Mouse (Mus musculus) limb, embryonic 14.5 days (tissue): ENCODE measurements at regions not wholly inside any gene's neighbourhood (a gene's known extent, or its start where the extent isn't known, plus 50 kb on each side); places are given as distances from the start of the nearest gene placed in this dataset.
A peak's percentile ranks its signal among the peaks of the same experiment; 100 is the strongest.

ENCODE experiments used
- ATAC-seq: fragments of 200-750 bp; cut with Nextera tagmentation; 2 replicates; pipeline ENCODE4 v1.8.0; 2017; ENCODE audit warnings: low read depth, moderate number of reproducible peaks, moderate TSS enrichment; ENCODE audit not compliant: low FRiP score
- DNase-seq: peaks from one replicate; pipeline ENCODE4 v3.0.0-alpha.2; 2015; ENCODE audit warnings: low spot score
- H3K27ac ChIP-seq: fragments of 300-500 bp; sonication (generic); replicated peaks from 2 replicates; pipeline ENCODE4 v1.5.1; 2014; ENCODE audit warnings: low read depth, mild to moderate bottlenecking, low read length, moderate library complexity, mixed read lengths
- H3K27me3 ChIP-seq: fragments of 300-500 bp; sonication (generic); 2 replicates; pipeline ENCODE4 v1.6.1; 2014; ENCODE audit warnings: low read length, mixed read lengths; ENCODE audit not compliant: control insufficient read depth, insufficient read depth
- H3K36me3 ChIP-seq: fragments of 300-500 bp; sonication (generic); 2 replicates; pipeline ENCODE4 v1.6.1; 2014; ENCODE audit warnings: mild to moderate bottlenecking, low read length, moderate library complexity, mixed read lengths; ENCODE audit not compliant: control insufficient read depth, insufficient read depth
- H3K4me1 ChIP-seq: fragments of 300-500 bp; sonication (generic); 2 replicates; pipeline ENCODE4 v1.6.1; 2014; ENCODE audit warnings: antibody characterized with exemption, low read length, mixed read lengths; ENCODE audit not compliant: control insufficient read depth, insufficient read depth
- H3K4me2 ChIP-seq: fragments of 300-500 bp; sonication (generic); replicated peaks from 2 replicates; pipeline ENCODE4 v1.6.1; 2014; ENCODE audit warnings: low read depth, mild to moderate bottlenecking, low read length, moderate library complexity; ENCODE audit not compliant: severe bottlenecking
- H3K4me3 ChIP-seq: fragments of 300-500 bp; sonication (generic); replicated peaks from 2 replicates; pipeline ENCODE4 v1.5.1; 2014; ENCODE audit warnings: low read length
- H3K9ac ChIP-seq: fragments of 300-500 bp; sonication (generic); 2 replicates; pipeline ENCODE4 v1.6.1; 2014; ENCODE audit warnings: mild to moderate bottlenecking, low read depth, low read length, moderate library complexity; ENCODE audit not compliant: severe bottlenecking
- H3K9me3 ChIP-seq: fragments of 300-500 bp; sonication (generic); 2 replicates; pipeline ENCODE4 v1.6.1; 2016; ENCODE audit warnings: low read length; ENCODE audit not compliant: control insufficient read depth
- POLR2A ChIP-seq: fragments of 200-500 bp; IDR thresholded peaks from 2 replicates; pipeline ENCODE4 v1.8.0; 2012; ENCODE audit warnings: inconsistent platforms, mild to moderate bottlenecking, moderate library complexity, borderline replicate concordance; ENCODE audit not compliant: insufficient read depth, insufficient read length; ENCODE audit errors: extremely low read depth
- WGBS: fragments of 180-500 bp; shearing (Covaris S2); extraction: QIAGEN DNeasy Blood & Tissue Kit; methylation state at CpG from one replicate; pipeline ENCODE4 v1.1.7; 2014; 5-methylcytosine and 5-hydroxymethylcytosine counted together

DNA sequence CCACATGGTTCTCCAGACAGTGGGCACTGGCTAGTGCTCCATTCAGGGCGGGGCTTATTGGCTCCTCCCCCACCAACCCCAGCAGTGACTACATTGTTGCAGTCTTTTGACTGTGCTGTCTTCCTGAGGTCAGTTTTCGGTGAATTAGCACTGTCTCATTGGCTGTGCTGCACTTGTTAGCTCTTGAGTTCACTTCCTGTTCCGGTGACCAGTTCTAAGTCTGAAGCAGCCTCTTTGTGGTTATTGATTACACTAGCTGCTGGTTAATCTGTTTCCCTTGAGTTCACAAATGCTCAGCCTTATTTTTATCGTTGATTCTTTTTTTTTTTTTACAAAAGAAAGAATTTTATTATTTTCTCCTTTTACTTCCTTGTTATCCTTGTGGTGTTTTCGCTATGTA, 228.9 kb downstream of the Wnt5a start:
- H3K4me3 ChIP-seq: no peak overlapping the region
- no peaks in the 10 kb centered on the region for H3K9me3 ChIP-seq
- H3K4me2 ChIP-seq: no peak overlapping the region
- no peaks in the 10 kb centered on the region for H3K4me1 ChIP-seq
- H3K27ac ChIP-seq: no peak overlapping the region
- DNase-seq (no peak), ATAC-seq (no peak)
- H3K9ac ChIP-seq: no peak overlapping the region
- H3K27me3 ChIP-seq: no peaks in the 10 kb centered on the region
- TF ChIP-seq POLR2A: no peak
- 85% methylated on average over 5 of the region's 5 CpGs for WGBS
- H3K36me3 ChIP-seq: no peaks in the 10 kb centered on the region

DNA sequence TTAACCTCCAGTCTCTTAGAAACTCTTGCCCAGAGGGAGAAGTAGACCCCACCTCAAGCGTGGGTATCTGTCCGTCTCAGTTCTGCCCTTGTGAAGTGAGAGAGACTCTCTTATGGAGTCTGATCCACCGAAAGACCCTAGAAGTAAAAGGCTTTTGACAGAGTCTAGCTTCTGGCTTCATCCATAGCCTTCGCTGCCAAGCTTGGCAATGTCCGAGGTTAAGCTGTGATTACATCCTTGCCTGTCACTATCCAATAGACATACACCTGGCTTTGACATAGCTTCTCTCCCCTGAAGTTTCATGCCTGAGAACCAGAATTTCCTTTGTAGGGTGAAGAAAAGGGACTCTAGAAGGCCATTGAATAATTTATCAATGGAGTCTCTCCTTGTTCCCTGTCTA, 230.9 kb downstream of the Wnt5a start:
- Histone ChIP-seq H3K4me2 (no peak overlapping the region), H3K4me3 (no peak overlapping the region), H3K9me3 (no peaks in the 10 kb centered on the region), H3K4me1 (no peaks in the 10 kb centered on the region), H3K27ac (no peak overlapping the region), H3K36me3 (no peaks in the 10 kb centered on the region), H3K27me3 (no peaks in the 10 kb centered on the region), H3K9ac (no peak overlapping the region)
- no peak for ATAC-seq
- no peak for DNase-seq
- TF ChIP-seq POLR2A: no peak
- WGBS: 91% methylated on average over 5 of the region's 5 CpGs

DNA sequence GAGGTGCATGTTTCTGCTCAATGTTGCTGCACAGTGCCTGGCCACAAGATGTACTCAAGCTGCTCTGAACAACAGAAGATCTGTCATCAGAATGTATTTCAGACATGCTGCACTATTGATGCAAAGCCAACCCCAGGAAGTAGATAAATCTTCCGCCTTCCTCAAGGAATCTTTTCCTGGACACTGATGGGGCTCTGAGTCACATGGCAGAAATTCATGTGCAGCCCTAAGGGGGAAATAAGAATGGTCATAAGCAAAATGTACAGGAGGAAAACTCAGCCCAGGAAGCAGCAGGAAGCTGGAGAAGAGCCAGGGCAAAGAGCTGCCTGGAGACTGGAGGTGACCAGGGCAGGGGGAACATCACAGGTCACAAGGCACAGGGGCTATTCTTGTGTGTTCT, 235.5 kb downstream of the Wnt5a start:
- H3K4me2 ChIP-seq: no peak overlapping the region
- H3K4me1 ChIP-seq: no peaks in the 10 kb centered on the region
- H3K9ac ChIP-seq: no peak overlapping the region
- H3K27ac ChIP-seq: no peak overlapping the region
- WGBS: 89% methylated on average over 1 of the region's 1 CpGs
- H3K36me3 ChIP-seq: no peaks in the 10 kb centered on the region
- no peak for ATAC-seq
- H3K9me3 ChIP-seq: no peaks in the 10 kb centered on the region
- DNase-seq: peak; percentile 28
- no peak for TF ChIP-seq POLR2A
- no peaks in the 10 kb centered on the region for H3K27me3 ChIP-seq
- no peak overlapping the region for H3K4me3 ChIP-seq

DNA sequence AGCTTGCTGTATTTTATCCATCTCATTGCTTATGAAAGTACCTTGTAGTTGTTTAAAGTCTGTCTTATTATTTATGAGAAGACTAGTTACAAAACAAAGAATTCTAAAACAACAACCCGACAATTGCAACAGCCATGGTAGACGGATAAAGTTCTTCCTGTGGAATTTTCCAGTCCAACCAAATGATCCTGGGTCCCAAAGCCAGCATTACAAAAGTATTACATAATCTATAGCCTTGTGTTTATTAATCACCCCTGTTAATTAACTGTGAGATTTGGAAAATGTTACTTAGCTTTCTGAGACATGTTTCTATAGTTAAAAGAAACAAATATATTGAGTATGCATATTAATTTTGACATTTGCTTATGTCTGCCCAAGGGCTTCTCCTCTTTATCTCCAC, 236.9 kb downstream of the Wnt5a start:
- no peaks in the 10 kb centered on the region for H3K36me3 ChIP-seq
- H3K27me3 ChIP-seq: no peaks in the 10 kb centered on the region
- no peak overlapping the region for H3K9ac ChIP-seq
- TF ChIP-seq POLR2A: no peak
- no peak overlapping the region for H3K27ac ChIP-seq
- ATAC-seq: no peak
- 82% methylated on average over 2 of the region's 2 CpGs for WGBS
- no peak for DNase-seq
- no peaks in the 10 kb centered on the region for H3K4me1 ChIP-seq
- H3K4me2 ChIP-seq: no peak overlapping the region
- H3K4me3 ChIP-seq: no peak overlapping the region
- no peaks in the 10 kb centered on the region for H3K9me3 ChIP-seq

DNA sequence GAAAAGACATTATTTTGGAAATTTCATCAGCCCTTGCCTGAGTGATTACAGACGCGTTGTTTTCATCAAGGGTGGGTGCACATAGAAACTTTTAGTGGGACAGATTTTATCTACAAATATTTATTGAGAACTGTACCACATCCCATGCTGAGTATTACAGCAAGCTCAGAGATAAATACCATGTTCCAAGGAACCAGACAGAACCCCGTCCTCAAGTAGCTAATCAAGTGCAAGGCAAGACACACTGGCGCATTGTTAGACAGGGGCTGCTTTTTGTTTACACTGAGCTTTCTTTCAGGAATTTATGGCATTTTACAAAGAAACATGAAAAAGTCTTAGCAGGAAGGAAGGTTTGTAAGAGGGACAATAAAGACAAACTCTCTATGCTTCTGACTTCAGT, 239.1 kb downstream of the Wnt5a start:
- TF ChIP-seq POLR2A: no peak
- Histone ChIP-seq H3K9me3 (no peaks in the 10 kb centered on the region), H3K36me3 (no peaks in the 10 kb centered on the region), H3K4me2 (no peak overlapping the region), H3K27me3 (no peaks in the 10 kb centered on the region), H3K27ac (no peak overlapping the region), H3K9ac (no peak overlapping the region), H3K4me3 (no peak overlapping the region), H3K4me1 (no peaks in the 10 kb centered on the region)
- DNase-seq: no peak
- no peak for ATAC-seq
- 72% methylated on average over 4 of the region's 4 CpGs for WGBS

DNA sequence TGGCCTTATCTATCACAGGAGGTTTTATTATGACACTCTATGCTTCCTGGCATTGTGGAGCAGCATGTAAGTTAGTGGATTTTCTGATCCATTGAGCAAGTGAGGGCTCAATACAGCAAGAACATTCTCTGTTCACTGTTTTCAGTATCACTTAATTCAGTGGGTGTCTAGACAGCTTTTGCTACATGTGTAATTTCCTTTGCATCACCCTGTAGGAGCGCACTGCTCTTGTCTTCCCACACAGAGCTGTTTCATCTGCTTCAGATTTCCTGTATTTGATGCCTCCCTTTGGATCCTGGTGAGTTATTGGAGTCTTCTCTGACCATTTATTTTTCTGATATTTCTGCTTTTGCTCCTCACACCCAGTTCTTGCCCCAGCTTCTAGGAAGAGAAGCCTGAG, 245.8 kb downstream of the Wnt5a start:
- H3K27me3 ChIP-seq: no peaks in the 10 kb centered on the region
- H3K9ac ChIP-seq: no peak overlapping the region
- H3K4me3 ChIP-seq: no peak overlapping the region
- 65% methylated on average over 1 of the region's 1 CpGs for WGBS
- no peaks in the 10 kb centered on the region for H3K9me3 ChIP-seq
- H3K36me3 ChIP-seq: no peaks in the 10 kb centered on the region
- no peak overlapping the region for H3K4me2 ChIP-seq
- H3K27ac ChIP-seq: no peak overlapping the region
- ATAC-seq (no peak), DNase-seq (no peak)
- peaks cover 13% of the 10 kb centered on the region for H3K4me1 ChIP-seq
- no peak for TF ChIP-seq POLR2A
